Mouse (Mus musculus): ENCODE results near the gene Cyp26b1. TPM values are rescaled to one million over a fixed set of nuclear protein-coding genes. Genes with fewer than 3 reads are reported as not detected.

Cyp26b1 gene
- polyA plus RNA-seq, 1 experiment from 2014 or later, result 6.4 TPM

- H3K27ac ChIP-seq (replicated peaks), result no peak overlapping the region
- 52% methylated on average over 25 of the region's 25 CpGs for WGBS
- no peaks in the 10 kb centered on the region; the same call in 1 of the 2 replicates for H3K27me3 ChIP-seq (ENCODE audit: control insufficient read depth, insufficient read depth, low read length)
- no peak overlapping the region for H3K4me2 ChIP-seq (replicated peaks; ENCODE audit: low read depth)
- H3K9me3 ChIP-seq (ENCODE audit: control insufficient read depth, low read length), result no peaks in the 10 kb centered on the region
- H3K4me3 ChIP-seq (ENCODE audit: low read depth, low read length), result no peak overlapping the region
- DNase-seq (ENCODE audit: low spot score) (peak; percentile 52), ATAC-seq (ENCODE audit: low FRiP score, low TSS enrichment) (0 out of 2 replicates have a peak, but pooled peaks have one; percentile 20)
- no peaks in the 10 kb centered on the region for H3K4me1 ChIP-seq (replicated peaks; ENCODE audit: control insufficient read depth, insufficient read depth)
- H3K9ac ChIP-seq (ENCODE audit: low read length), result no peak overlapping the region
- H3K36me3 ChIP-seq (ENCODE audit: control insufficient read depth, insufficient read depth, low read length), result no peaks in the 10 kb centered on the region
- TF ChIP-seq CTCF (IDR thresholded peaks at IDR 0.05; ENCODE audit: low read depth), result peak; percentile 63
- no peak for TF ChIP-seq EP300 (optimal IDR thresholded peaks at IDR 0.05)
These were observed 19.6 kb downstream of the Cyp26b1 start for GRCm38 (mm10) chr6:84573905-84574660.

- Histone ChIP-seq H3K4me3 (ENCODE audit: low read depth, low read length) (no peak overlapping the region), H3K4me2 (replicated peaks; ENCODE audit: low read depth) (no peak overlapping the region), H3K9ac (ENCODE audit: low read length) (no peak overlapping the region), H3K4me1 (replicated peaks; ENCODE audit: control insufficient read depth, insufficient read depth) (no peaks in the 10 kb centered on the region), H3K27ac (replicated peaks) (no peak overlapping the region), H3K9me3 (ENCODE audit: control insufficient read depth, low read length) (no peaks in the 10 kb centered on the region), H3K36me3 (ENCODE audit: control insufficient read depth, insufficient read depth, low read length) (no peaks in the 10 kb centered on the region), H3K27me3 (ENCODE audit: control insufficient read depth, insufficient read depth, low read length) (no peaks in the 10 kb centered on the region; the same call in 1 of the 2 replicates)
- DNase-seq (ENCODE audit: low spot score) (no peak), ATAC-seq (ENCODE audit: low FRiP score, low TSS enrichment) (no peak)
- 33% methylated on average over 3 of the region's 3 CpGs for WGBS
- TF ChIP-seq CTCF (IDR thresholded peaks at IDR 0.05; ENCODE audit: low read depth) (no peak), EP300 (optimal IDR thresholded peaks at IDR 0.05) (no peak)
These were observed 23.7 kb downstream of the Cyp26b1 start for GRCm38 (mm10) chr6:84570039-84570438.

- no peak for ATAC-seq (ENCODE audit: low FRiP score, low TSS enrichment)
- DNase-seq (ENCODE audit: low spot score), result no peak
- Histone ChIP-seq H3K27ac (replicated peaks) (no peak overlapping the region), H3K4me3 (ENCODE audit: low read depth, low read length) (no peak overlapping the region), H3K9ac (ENCODE audit: low read length) (no peak overlapping the region), H3K9me3 (ENCODE audit: control insufficient read depth, low read length) (no peaks in the 10 kb centered on the region), H3K4me2 (replicated peaks; ENCODE audit: low read depth) (no peak overlapping the region), H3K36me3 (ENCODE audit: control insufficient read depth, insufficient read depth, low read length) (no peaks in the 10 kb centered on the region), H3K4me1 (replicated peaks; ENCODE audit: control insufficient read depth, insufficient read depth) (no peaks in the 10 kb centered on the region), H3K27me3 (ENCODE audit: control insufficient read depth, insufficient read depth, low read length) (no peaks in the 10 kb centered on the region; the same call in 1 of the 2 replicates)
- TF ChIP-seq EP300 (optimal IDR thresholded peaks at IDR 0.05) (no peak), CTCF (IDR thresholded peaks at IDR 0.05; ENCODE audit: low read depth) (no peak)
These were observed 24.1 kb downstream of the Cyp26b1 start for GRCm38 (mm10) chr6:84569590-84569989.

GRCm38 (mm10) chr6:84568880-84569279, 24.8 kb downstream of the Cyp26b1 start:
- Histone ChIP-seq H3K4me1 (replicated peaks; ENCODE audit: control insufficient read depth, insufficient read depth) (no peaks in the 10 kb centered on the region), H3K4me3 (ENCODE audit: low read depth, low read length) (no peak overlapping the region), H3K36me3 (ENCODE audit: control insufficient read depth, insufficient read depth, low read length) (no peaks in the 10 kb centered on the region), H3K4me2 (replicated peaks; ENCODE audit: low read depth) (no peak overlapping the region), H3K9me3 (ENCODE audit: control insufficient read depth, low read length) (no peaks in the 10 kb centered on the region), H3K27me3 (ENCODE audit: control insufficient read depth, insufficient read depth, low read length) (no peaks in the 10 kb centered on the region), H3K9ac (ENCODE audit: low read length) (no peak overlapping the region), H3K27ac (replicated peaks) (no peak overlapping the region)
- no peak for TF ChIP-seq CTCF (IDR thresholded peaks at IDR 0.05; ENCODE audit: low read depth)
- TF ChIP-seq EP300 (optimal IDR thresholded peaks at IDR 0.05), result no peak
- ATAC-seq (ENCODE audit: low FRiP score, low TSS enrichment) (no peak), DNase-seq (ENCODE audit: low spot score) (no peak)
- 80% methylated on average over 6 of the region's 6 CpGs for WGBS

GRCm38 (mm10) chr6:84567696-84568095, 26.0 kb downstream of the Cyp26b1 start:
- WGBS, result 57% methylated on average over 4 of the region's 4 CpGs
- TF ChIP-seq CTCF (IDR thresholded peaks at IDR 0.05; ENCODE audit: low read depth) (no peak), EP300 (optimal IDR thresholded peaks at IDR 0.05) (no peak)
- H3K9ac ChIP-seq (ENCODE audit: low read length), result no peak overlapping the region

GRCm38 (mm10) chr6:84566825-84567224, 26.9 kb downstream of the Cyp26b1 start:
- 70% methylated on average over 2 of the region's 2 CpGs for WGBS
- DNase-seq (ENCODE audit: low spot score), result no peak
- TF ChIP-seq CTCF (IDR thresholded peaks at IDR 0.05; ENCODE audit: low read depth) (no peak), EP300 (optimal IDR thresholded peaks at IDR 0.05) (no peak)
- Histone ChIP-seq H3K9me3 (ENCODE audit: control insufficient read depth, low read length) (no peaks in the 10 kb centered on the region), H3K4me2 (replicated peaks; ENCODE audit: low read depth) (no peak overlapping the region), H3K9ac (ENCODE audit: low read length) (no peak overlapping the region), H3K36me3 (ENCODE audit: control insufficient read depth, insufficient read depth, low read length) (no peaks in the 10 kb centered on the region), H3K27me3 (ENCODE audit: control insufficient read depth, insufficient read depth, low read length) (no peaks in the 10 kb centered on the region), H3K4me3 (ENCODE audit: low read depth, low read length) (no peak overlapping the region), H3K27ac (replicated peaks) (no peak overlapping the region), H3K4me1 (replicated peaks; ENCODE audit: control insufficient read depth, insufficient read depth) (no peaks in the 10 kb centered on the region)
- ATAC-seq (ENCODE audit: low FRiP score, low TSS enrichment), result no peak

More at GRCm38 (mm10) chr6:84567696-84568095, 26.0 kb downstream of the Cyp26b1 start:
- Histone ChIP-seq H3K4me3 (ENCODE audit: low read depth, low read length) (no peak overlapping the region), H3K27ac (replicated peaks) (no peak overlapping the region), H3K4me2 (replicated peaks; ENCODE audit: low read depth) (no peak overlapping the region), H3K27me3 (ENCODE audit: control insufficient read depth, insufficient read depth, low read length) (no peaks in the 10 kb centered on the region), H3K4me1 (replicated peaks; ENCODE audit: control insufficient read depth, insufficient read depth) (no peaks in the 10 kb centered on the region), H3K9me3 (ENCODE audit: control insufficient read depth, low read length) (no peaks in the 10 kb centered on the region), H3K36me3 (ENCODE audit: control insufficient read depth, insufficient read depth, low read length) (no peaks in the 10 kb centered on the region)
- DNase-seq (ENCODE audit: low spot score) (no peak), ATAC-seq (ENCODE audit: low FRiP score, low TSS enrichment) (no peak)
